Mouse (Mus musculus) ovary, adult 18-20 months (tissue): ENCODE measurements around the gene Cyp19a1.

ENCODE experiments used
- DNase-seq: peaks from one replicate; pipeline ENCODE4 v3.0.0; 2022; ENCODE audit warnings: low spot score, mixed read lengths

Gene Cyp19a1

GRCm38 (mm10) chr9:54169489-54169888 lies 98.4 kb downstream of the Cyp19a1 start:
- DNase-seq = no peak

GRCm38 (mm10) chr9:54168425-54168824 lies 99.5 kb downstream of the Cyp19a1 start:
- DNase-seq = no peak

GRCm38 (mm10) chr9:54163117-54163516 lies 104.8 kb downstream of the Cyp19a1 start:
- no peak for DNase-seq

GRCm38 (mm10) chr9:54153679-54154078 lies 114.2 kb downstream of the Cyp19a1 start:
- DNase-seq = no peak

- DNase-seq = no peak
Observed at GRCm38 (mm10) chr9:54139191-54139590, 128.7 kb downstream of the Cyp19a1 start.
